Mouse (Mus musculus) kidney, embryonic 16.5 days (tissue): ENCODE results near the gene Peli2. TPM values are rescaled to one million over a fixed set of nuclear protein-coding genes. Genes with fewer than 3 reads are reported as not detected.

ENCODE experiments used
- ATAC-seq: fragments of 200-750 bp; cut with Nextera tagmentation; 2 replicates; pipeline ENCODE4 v1.8.0; 2017; ENCODE audit warnings: moderate TSS enrichment; ENCODE audit not compliant: low FRiP score, low TSS enrichment
- H3K27ac ChIP-seq: fragments of 300-500 bp; sonication (generic); 2 replicates; pipeline ENCODE4 v1.5.1; 2014; ENCODE audit warnings: low read length
- H3K27me3 ChIP-seq: fragments of 300-500 bp; sonication (generic); 2 replicates; pipeline ENCODE4 v1.6.1; 2014; ENCODE audit warnings: low read length, control low read depth, mixed read lengths; ENCODE audit not compliant: insufficient read depth
- H3K36me3 ChIP-seq: fragments of 300-500 bp; sonication (generic); 2 replicates; pipeline ENCODE4 v1.6.1; 2014; ENCODE audit warnings: low read length, control low read depth, mixed read lengths; ENCODE audit not compliant: insufficient read depth
- H3K4me1 ChIP-seq: fragments of 300-500 bp; sonication (generic); 2 replicates; pipeline ENCODE4 v1.6.1; 2014; ENCODE audit warnings: low read length, control low read depth, mixed read lengths; ENCODE audit not compliant: insufficient read depth
- H3K4me2 ChIP-seq: fragments of 300-500 bp; sonication (generic); replicated peaks from 2 replicates; pipeline ENCODE4 v1.6.1; 2014; ENCODE audit warnings: low read depth, low read length
- H3K4me3 ChIP-seq: fragments of 300-500 bp; sonication (generic); 2 replicates; pipeline ENCODE4 v1.5.1; 2014; ENCODE audit warnings: mild to moderate bottlenecking, low read length
- H3K9ac ChIP-seq: fragments of 300-500 bp; sonication (generic); replicated peaks from 2 replicates; pipeline ENCODE4 v1.6.1; 2014; ENCODE audit warnings: low read length
- H3K9me3 ChIP-seq: fragments of 300-500 bp; sonication (generic); 2 replicates; pipeline ENCODE4 v1.6.1; 2016; ENCODE audit warnings: low read length, control low read depth
- WGBS: fragments of 180-500 bp; shearing (Covaris S2); extraction: QIAGEN DNeasy Blood & Tissue Kit; methylation state at CpG from one replicate; pipeline ENCODE4 v1.1.7; 2014; 5-methylcytosine and 5-hydroxymethylcytosine counted together
- polyA plus RNA-seq: library from polyadenylated mRNA; unstranded; fragments of >200 nt; fragmentation: Nextera tagmentation; extraction: Ambion mirVana; gene quantifications from 2 replicates; pipeline ENCODE4 v1.2.1, GENCODE M21; 2015

The Peli2 gene
- polyA plus RNA-seq, 1 experiment from 2014 or later: 8.6 TPM

- Histone ChIP-seq H3K9ac (no peak overlapping the region), H3K27ac (no peak overlapping the region), H3K4me2 (no peak overlapping the region), H3K4me3 (no peak overlapping the region), H3K36me3 (no peaks in the 10 kb centered on the region), H3K9me3 (no peaks in the 10 kb centered on the region), H3K4me1 (peaks cover 17% of the 10 kb centered on the region), H3K27me3 (no peaks in the 10 kb centered on the region)
- ATAC-seq: no peak
- WGBS: 85% methylated on average over 8 of the region's 8 CpGs
These were observed 52.3 kb downstream of the Peli2 start for GRCm38 (mm10) chr14:48172876-48173275.

- no peak overlapping the region for H3K27ac ChIP-seq
- 50% methylated on average over 9 of the region's 9 CpGs for WGBS
- no peaks in the 10 kb centered on the region for H3K9me3 ChIP-seq
- no peak overlapping the region for H3K4me2 ChIP-seq
- H3K36me3 ChIP-seq: no peaks in the 10 kb centered on the region
- no peak overlapping the region for H3K9ac ChIP-seq
- H3K27me3 ChIP-seq: no peaks in the 10 kb centered on the region
- H3K4me1 ChIP-seq: peaks cover 16% of the 10 kb centered on the region; the same call in 1 of the 2 replicates
- H3K4me3 ChIP-seq: no peak overlapping the region
- ATAC-seq: no peak
These were observed 53.2 kb downstream of the Peli2 start for GRCm38 (mm10) chr14:48173840-48174239.

GRCm38 (mm10) chr14:48174356-48174755 lies 53.7 kb downstream of the Peli2 start:
- Histone ChIP-seq H3K9ac (no peak overlapping the region), H3K4me2 (no peak overlapping the region), H3K27me3 (no peaks in the 10 kb centered on the region), H3K36me3 (no peaks in the 10 kb centered on the region), H3K9me3 (no peaks in the 10 kb centered on the region), H3K4me3 (no peak overlapping the region), H3K27ac (no peak overlapping the region), H3K4me1 (peaks cover 16% of the 10 kb centered on the region; the same call in 1 of the 2 replicates)
- 77% methylated on average over 4 of the region's 4 CpGs for WGBS
- ATAC-seq: no peak

- H3K36me3 ChIP-seq: no peaks in the 10 kb centered on the region
These were observed 54.5 kb downstream of the Peli2 start for GRCm38 (mm10) chr14:48175115-48175514.

GRCm38 (mm10) chr14:48178304-48178995 lies 57.8 kb downstream of the Peli2 start:
- Histone ChIP-seq H3K4me3 (no peak overlapping the region), H3K4me2 (no peak overlapping the region), H3K27me3 (no peaks in the 10 kb centered on the region), H3K9ac (no peak overlapping the region), H3K36me3 (peaks cover 16% of the 10 kb centered on the region), H3K4me1 (peaks cover 4% of the 10 kb centered on the region; the same call in 1 of the 2 replicates), H3K9me3 (peaks cover 13% of the 10 kb centered on the region), H3K27ac (no peak overlapping the region)
- no peak for ATAC-seq
- WGBS: 83% methylated on average over 15 of the region's 15 CpGs

More at GRCm38 (mm10) chr14:48175115-48175514, 54.5 kb downstream of the Peli2 start:
- Histone ChIP-seq H3K27me3 (no peaks in the 10 kb centered on the region), H3K27ac (no peak overlapping the region), H3K9ac (no peak overlapping the region), H3K4me2 (no peak overlapping the region), H3K4me1 (peaks cover 16% of the 10 kb centered on the region; the same call in 1 of the 2 replicates), H3K9me3 (no peaks in the 10 kb centered on the region), H3K4me3 (no peak overlapping the region)
- ATAC-seq: no peak
- WGBS: 90% methylated on average over 8 of the region's 8 CpGs

- no peak for ATAC-seq
- Histone ChIP-seq H3K9me3 (peaks cover 13% of the 10 kb centered on the region), H3K27ac (no peak overlapping the region), H3K9ac (no peak overlapping the region), H3K4me3 (no peak overlapping the region), H3K36me3 (peaks cover 18% of the 10 kb centered on the region), H3K4me2 (no peak overlapping the region), H3K4me1 (peaks cover 4% of the 10 kb centered on the region; the same call in 1 of the 2 replicates), H3K27me3 (no peaks in the 10 kb centered on the region)
- 54% methylated on average over 8 of the region's 8 CpGs for WGBS
These were observed 58.4 kb downstream of the Peli2 start for GRCm38 (mm10) chr14:48179021-48179420.

GRCm38 (mm10) chr14:48186302-48186701 lies 65.7 kb downstream of the Peli2 start:
- no peak for ATAC-seq
- Histone ChIP-seq H3K27me3 (no peaks in the 10 kb centered on the region), H3K36me3 (peaks cover 19% of the 10 kb centered on the region), H3K27ac (no peak overlapping the region), H3K4me2 (no peak overlapping the region), H3K9me3 (peaks cover 10% of the 10 kb centered on the region), H3K9ac (no peak overlapping the region), H3K4me3 (no peak overlapping the region), H3K4me1 (peaks cover 3% of the 10 kb centered on the region; the same call in 1 of the 2 replicates)
- WGBS: 54% methylated on average over 6 of the region's 6 CpGs

GRCm38 (mm10) chr14:48187100-48187499 lies 66.5 kb downstream of the Peli2 start:
- peaks cover 13% of the 10 kb centered on the region for H3K36me3 ChIP-seq
- H3K4me3 ChIP-seq: no peak overlapping the region
- WGBS: 73% methylated on average over 9 of the region's 9 CpGs
- no peak overlapping the region for H3K9ac ChIP-seq
- H3K4me2 ChIP-seq: no peak overlapping the region
- peaks cover 3% of the 10 kb centered on the region; the same call in 1 of the 2 replicates for H3K4me1 ChIP-seq
- H3K27ac ChIP-seq: no peak overlapping the region
- H3K9me3 ChIP-seq: peaks cover 5% of the 10 kb centered on the region; the same call in 1 of the 2 replicates
- ATAC-seq: no peak
- H3K27me3 ChIP-seq: no peaks in the 10 kb centered on the region

- Histone ChIP-seq H3K36me3 (peaks cover 5% of the 10 kb centered on the region; the same call in 1 of the 2 replicates), H3K9me3 (no peaks in the 10 kb centered on the region), H3K27me3 (no peaks in the 10 kb centered on the region), H3K4me1 (peaks cover 3% of the 10 kb centered on the region; the same call in 1 of the 2 replicates), H3K9ac (no peak overlapping the region), H3K4me2 (no peak overlapping the region), H3K27ac (no peak overlapping the region), H3K4me3 (no peak overlapping the region)
- WGBS: 59% methylated on average over 8 of the region's 8 CpGs
- peak; percentile 66; the same call in 1 of the 2 replicates for ATAC-seq
These were observed 68.7 kb downstream of the Peli2 start for GRCm38 (mm10) chr14:48189330-48189729.

- Histone ChIP-seq H3K27ac (no peak overlapping the region), H3K9me3 (no peaks in the 10 kb centered on the region), H3K4me2 (no peak overlapping the region), H3K9ac (no peak overlapping the region), H3K27me3 (no peaks in the 10 kb centered on the region), H3K4me3 (no peak overlapping the region), H3K36me3 (no peaks in the 10 kb centered on the region), H3K4me1 (peaks cover 3% of the 10 kb centered on the region; the same call in 1 of the 2 replicates)
- no peak for ATAC-seq
- 93% methylated on average over 5 of the region's 5 CpGs for WGBS
These were observed 70.3 kb downstream of the Peli2 start for GRCm38 (mm10) chr14:48190946-48191345.
